Mouse (Mus musculus): ENCODE measurements around the gene Hdhd3.

GRCm38 (mm10) chr4:62526256-62526655 is 23.0 kb upstream of the Hdhd3 start:
- no peak for TF ChIP-seq CTCF (IDR thresholded peaks at IDR 0.05; ENCODE audit: low read depth)
- TF ChIP-seq EP300 (IDR thresholded peaks at IDR 0.05; ENCODE audit: low read depth), result no peak
